Mouse (Mus musculus): Measurements from ENCODE around the gene Evx2.

Gene Evx2

GRCm38 (mm10) chr2:74680561-74681398 lies 21.4 kb upstream of the Evx2 start:
- no peak for DNase-seq (ENCODE audit: low read depth)

DNA sequence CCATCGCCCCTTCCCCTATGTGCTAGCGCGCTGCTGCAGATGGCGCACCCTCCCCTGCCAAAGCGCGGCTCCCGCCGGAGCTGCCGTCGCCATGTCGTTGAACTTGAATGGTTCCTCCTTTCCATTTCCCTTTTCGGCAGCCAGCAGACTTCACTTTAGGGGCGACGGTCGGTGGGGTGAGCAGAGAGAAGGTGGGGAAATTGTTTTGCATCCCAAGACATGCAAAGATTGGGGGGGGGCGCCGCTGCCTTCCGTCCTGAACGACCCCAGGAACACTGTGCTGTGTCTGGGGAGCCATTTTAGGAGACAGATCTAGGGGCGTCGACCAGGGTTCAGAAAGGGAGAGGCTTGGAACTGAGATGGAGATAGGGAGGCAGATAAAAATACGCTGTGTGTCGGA lies 20.6 kb upstream of the Evx2 start:
- DNase-seq (ENCODE audit: low read depth): no peak

- DNase-seq (ENCODE audit: low read depth): no peak
Measured at GRCm38 (mm10) chr2:74679596-74679971, 20.2 kb upstream of the Evx2 start.

GRCm38 (mm10) chr2:74678891-74679595 lies 19.7 kb upstream of the Evx2 start, which contains the start of gene Hoxd11:
Hoxd11 (plus strand) TSS chr2:74679557.
- DNase-seq (ENCODE audit: low read depth): peak; percentile 20

- DNase-seq (ENCODE audit: low read depth): no peak
Measured at GRCm38 (mm10) chr2:74677106-74677505, 17.7 kb upstream of the Evx2 start.

- no peak for DNase-seq (ENCODE audit: low read depth)
Measured at GRCm38 (mm10) chr2:74676376-74677052, 17.2 kb upstream of the Evx2 start.

GRCm38 (mm10) chr2:74675666-74676282 lies 16.4 kb upstream of the Evx2 start:
- DNase-seq (ENCODE audit: low read depth): no peak

DNA sequence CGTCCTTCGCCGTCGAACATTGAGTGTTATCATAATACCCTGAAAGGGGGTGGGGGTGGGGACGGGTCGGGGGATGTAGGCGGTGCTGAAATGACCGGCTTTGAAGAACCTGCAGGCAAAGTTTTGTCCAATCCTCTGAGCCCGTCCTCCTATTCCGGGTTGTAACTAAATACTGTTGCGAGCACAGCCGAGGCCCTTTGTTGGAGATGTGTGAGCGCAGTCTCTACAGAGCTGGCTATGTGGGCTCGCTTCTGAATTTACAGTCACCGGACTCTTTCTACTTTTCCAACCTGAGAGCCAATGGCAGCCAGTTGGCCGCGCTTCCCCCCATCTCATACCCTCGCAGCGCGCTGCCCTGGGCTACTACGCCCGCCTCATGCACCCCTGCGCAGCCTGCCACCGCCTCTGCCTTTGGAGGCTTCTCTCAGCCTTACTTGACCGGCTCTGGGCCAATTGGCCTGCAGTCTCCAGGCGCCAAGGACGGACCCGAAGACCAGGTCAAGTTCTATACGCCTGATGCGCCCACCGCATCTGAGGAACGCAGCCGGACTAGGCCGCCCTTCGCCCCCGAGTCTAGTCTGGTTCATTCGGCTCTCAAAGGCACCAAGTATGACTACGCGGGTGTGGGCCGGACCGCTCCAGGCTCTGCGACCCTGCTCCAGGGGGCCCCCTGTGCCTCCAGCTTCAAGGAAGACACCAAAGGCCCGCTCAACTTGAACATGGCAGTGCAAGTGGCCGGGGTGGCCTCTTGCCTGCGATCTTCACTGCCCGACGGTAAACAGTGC lies 15.7 kb upstream of the Evx2 start, which contains the start of gene Hoxd12:
Gene Hoxd12 (plus strand): TSS at position 133 of the 785 bp plus-strand sequence.
- no peak for DNase-seq (ENCODE audit: low read depth)

- DNase-seq (ENCODE audit: low read depth): no peak
Measured at GRCm38 (mm10) chr2:74673835-74674425, 14.6 kb upstream of the Evx2 start.

DNA sequence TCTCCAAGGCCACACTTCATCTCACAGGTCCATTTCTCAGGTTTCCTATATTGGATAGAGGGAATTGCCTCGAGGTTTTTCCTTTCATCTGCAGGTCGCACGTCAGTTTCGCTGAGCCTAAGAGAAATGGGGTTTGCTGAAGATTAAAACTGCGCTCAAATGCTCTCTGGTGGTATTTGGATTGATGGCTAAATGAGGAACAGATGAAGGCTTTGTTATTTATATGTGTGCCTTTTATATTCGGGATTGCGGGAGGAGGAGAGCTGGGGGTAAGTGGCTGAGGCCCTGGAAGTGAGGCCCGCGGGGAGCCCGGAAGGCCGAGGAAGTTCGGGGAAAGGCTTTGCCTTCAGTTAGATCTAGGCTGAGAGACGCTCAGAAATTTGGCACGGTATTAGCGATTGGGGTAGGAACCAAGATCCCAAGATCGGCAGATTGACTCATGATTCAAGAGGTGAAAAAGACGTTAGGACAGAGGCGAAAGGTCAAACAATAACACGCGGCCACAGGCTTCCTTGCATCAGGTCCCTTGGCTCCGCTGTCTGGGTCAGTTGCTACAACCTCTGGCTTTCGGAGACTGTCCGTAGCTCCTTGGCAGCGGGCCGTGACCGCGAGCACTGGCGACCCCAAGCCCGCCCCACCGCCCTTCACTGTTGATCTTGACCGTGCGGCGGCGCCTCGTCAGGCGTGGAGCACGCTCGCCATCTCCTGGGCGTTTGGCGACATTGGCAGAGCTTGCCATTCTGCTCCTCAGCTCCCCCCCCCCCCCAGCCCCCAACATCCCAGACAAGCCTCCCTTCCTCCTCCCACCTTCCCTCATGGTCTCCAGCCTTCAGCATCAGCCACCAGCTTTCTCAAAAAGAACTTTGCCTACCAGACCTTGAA lies 13.4 kb upstream of the Evx2 start:
- DNase-seq (ENCODE audit: low read depth): peak; percentile 76

GRCm38 (mm10) chr2:74671847-74672246 lies 12.5 kb upstream of the Evx2 start:
- no peak for DNase-seq (ENCODE audit: low read depth)

DNA sequence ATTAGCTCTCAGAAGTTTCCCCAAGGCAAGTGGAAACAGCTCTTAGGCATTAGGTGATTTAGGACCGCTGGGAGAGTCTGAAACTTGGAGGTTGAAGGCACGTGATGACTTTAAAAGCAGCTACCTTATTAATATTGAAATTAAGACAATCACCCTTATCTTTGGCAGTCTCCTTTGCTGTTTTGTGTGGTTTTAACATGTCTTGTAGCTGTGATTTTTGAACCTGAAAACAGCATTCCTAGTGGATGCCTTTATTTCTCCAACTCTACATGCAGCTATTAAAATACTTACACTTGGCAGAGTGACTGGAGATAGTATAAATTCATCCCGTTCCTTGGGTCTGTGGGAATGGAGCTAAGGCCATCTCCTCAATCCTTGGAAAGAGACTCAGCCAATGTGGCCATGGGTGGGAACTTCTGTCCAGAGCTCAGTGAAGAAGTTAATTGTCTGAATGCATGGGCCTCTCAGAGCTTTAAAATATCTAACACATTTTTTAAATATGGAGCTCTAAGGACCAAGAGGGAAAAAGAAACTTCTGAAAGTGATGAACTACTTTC lies 11.4 kb upstream of the Evx2 start:
- no peak for DNase-seq (ENCODE audit: low read depth)

- DNase-seq (ENCODE audit: low read depth): no peak
Measured at GRCm38 (mm10) chr2:74669650-74670235, 10.4 kb upstream of the Evx2 start.

- DNase-seq (ENCODE audit: low read depth): no peak
Measured at GRCm38 (mm10) chr2:74669230-74669578, 9.8 kb upstream of the Evx2 start.

DNA sequence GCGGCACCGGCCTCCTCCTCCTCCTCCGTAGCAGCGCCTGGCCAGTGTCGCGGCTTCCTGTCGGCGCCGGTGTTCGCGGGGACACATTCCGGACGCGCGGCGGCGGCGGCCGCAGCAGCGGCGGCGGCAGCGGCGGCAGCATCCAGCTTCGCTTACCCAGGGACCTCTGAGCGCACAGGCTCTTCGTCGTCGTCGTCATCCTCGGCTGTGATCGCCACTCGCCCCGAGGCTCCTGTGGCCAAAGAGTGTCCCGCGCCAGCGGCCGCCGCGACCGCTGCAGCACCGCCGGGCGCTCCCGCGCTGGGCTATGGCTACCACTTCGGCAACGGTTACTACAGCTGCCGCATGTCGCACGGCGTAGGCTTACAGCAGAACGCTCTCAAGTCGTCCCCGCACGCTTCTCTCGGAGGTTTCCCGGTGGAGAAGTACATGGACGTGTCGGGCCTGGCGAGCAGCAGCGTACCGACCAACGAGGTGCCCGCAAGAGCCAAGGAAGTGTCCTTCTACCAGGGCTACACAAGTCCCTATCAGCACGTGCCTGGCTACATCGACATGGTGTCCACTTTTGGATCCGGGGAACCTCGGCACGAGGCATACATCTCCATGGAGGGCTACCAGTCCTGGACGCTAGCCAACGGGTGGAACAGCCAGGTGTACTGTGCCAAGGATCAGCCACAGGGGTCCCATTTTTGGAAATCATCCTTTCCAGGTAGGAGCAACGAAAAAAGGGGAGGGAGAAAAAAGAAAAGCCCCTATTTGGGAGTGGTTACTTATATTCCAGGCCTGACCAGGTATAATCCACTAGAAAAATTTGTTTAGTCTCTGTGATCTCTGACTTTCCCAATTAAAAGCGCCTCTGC lies 9.2 kb upstream of the Evx2 start:
- no peak for DNase-seq (ENCODE audit: low read depth)

DNA sequence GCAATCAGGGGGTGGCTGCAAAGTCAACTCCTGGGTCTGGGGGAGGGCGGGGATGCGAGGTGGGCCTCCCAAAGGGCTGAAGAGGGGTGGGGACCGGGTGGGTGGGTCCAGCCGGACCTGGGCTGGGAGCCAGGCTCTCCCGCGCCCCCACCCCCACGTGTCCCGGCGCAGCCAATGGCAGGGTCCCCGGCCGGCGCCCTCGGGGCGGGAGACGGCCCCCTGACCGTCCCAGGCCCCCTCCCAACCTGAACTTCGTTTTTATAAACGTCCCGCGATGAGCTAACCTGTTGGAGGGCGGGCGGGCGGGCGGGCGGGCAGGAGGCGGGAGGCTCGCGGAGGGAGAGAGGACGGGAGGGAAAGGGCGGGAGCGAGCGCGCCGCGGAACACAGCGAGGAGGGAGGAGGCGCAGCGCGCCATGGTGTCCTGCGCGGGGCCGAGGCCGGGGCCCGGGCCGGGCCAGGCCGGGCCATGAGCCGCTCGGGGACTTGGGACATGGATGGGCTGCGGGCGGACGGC lies 8.5 kb upstream of the Evx2 start, which contains the start of gene Hoxd13:
Gene Hoxd13 (plus strand): TSS at position 469 of the 516 bp plus-strand sequence.
- no peak for DNase-seq (ENCODE audit: low read depth)

DNA sequence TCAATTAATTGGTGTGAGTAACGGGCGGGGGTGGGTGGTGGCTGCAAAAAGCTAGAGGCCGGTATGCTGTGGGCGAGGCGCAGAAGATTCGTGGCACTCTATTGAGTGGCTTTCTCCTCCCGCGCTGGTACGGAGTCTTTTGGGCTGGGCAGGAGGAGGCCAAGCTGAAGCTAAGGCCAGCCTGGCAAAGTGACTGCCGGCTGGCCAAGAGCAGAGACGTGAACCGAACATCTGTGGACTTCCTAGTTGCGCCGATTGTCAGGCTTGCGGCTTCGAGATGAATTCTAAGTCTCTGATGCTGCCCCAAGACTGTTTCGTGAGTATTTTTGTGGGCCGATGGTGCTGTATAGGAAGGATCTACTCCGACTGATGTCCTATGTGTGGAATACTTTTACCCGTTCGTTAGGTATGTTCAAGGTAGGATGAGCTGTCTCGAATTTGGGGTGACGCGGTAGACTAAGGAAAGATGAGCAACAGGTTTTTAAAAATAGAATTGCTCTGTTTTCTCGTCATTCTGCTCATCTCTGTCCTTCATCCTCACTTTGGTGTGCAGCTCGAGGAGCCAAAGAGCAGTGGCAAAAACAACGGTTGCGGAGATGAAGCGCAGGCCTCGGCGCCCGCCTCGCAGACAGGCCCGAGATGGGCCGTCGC lies 8.0 kb upstream of the Evx2 start:
- DNase-seq (ENCODE audit: low read depth): no peak

- no peak for DNase-seq (ENCODE audit: low read depth)
Measured at GRCm38 (mm10) chr2:74666411-74666810, 7.1 kb upstream of the Evx2 start.
